Mouse (Mus musculus) midbrain, embryonic 10.5 days (tissue): ENCODE data around the gene Gna11. TPM values are rescaled to one million over a fixed set of nuclear protein-coding genes. Genes with fewer than 3 reads are reported as not detected.
A peak's percentile ranks its signal among the peaks of the same experiment; 100 is the strongest.

Experiments used
- DNase-seq: peaks from one replicate; pipeline ENCODE4 v3.0.0-alpha.2; 2017; ENCODE audit warnings: low spot score
- H3K27ac ChIP-seq: fragments of 300-500 bp; sonication (generic); replicated peaks from 2 replicates; pipeline ENCODE4 v1.5.1; 2016; ENCODE audit warnings: mild to moderate bottlenecking
- H3K27me3 ChIP-seq: fragments of 300-500 bp; sonication (generic); 2 replicates; pipeline ENCODE4 v1.6.1; 2016; ENCODE audit warnings: low read depth, mild to moderate bottlenecking; ENCODE audit not compliant: poor library complexity, severe bottlenecking
- H3K36me3 ChIP-seq: fragments of 300-500 bp; sonication (generic); 2 replicates; pipeline ENCODE4 v1.6.1; 2016; ENCODE audit warnings: mild to moderate bottlenecking, moderate library complexity
- H3K4me1 ChIP-seq: fragments of 300-500 bp; sonication (generic); 2 replicates; pipeline ENCODE4 v1.6.1; 2016
- H3K4me3 ChIP-seq: fragments of 300-500 bp; sonication (generic); 2 replicates; pipeline ENCODE4 v1.5.1; 2016; ENCODE audit warnings: mild to moderate bottlenecking, moderate library complexity
- H3K9me3 ChIP-seq: fragments of 300-500 bp; sonication (generic); replicated peaks from 2 replicates; pipeline ENCODE4 v1.6.1; 2016; ENCODE audit warnings: mild to moderate bottlenecking
- WGBS: fragments of 180-500 bp; shearing (Covaris S2); methylation state at CpG from one replicate; pipeline ENCODE4 v1.1.7; 2016; 5-methylcytosine and 5-hydroxymethylcytosine counted together
- polyA plus RNA-seq: library from polyadenylated mRNA; unstranded; fragments of >200 nt; fragmentation: Nextera tagmentation; extraction: Ambion mirVana; gene quantifications from 2 replicates; pipeline ENCODE4 v1.2.1, GENCODE M21; 2016

The Gna11 gene
- polyA plus RNA-seq, 1 experiment from 2014 or later = 70.7 TPM

DNA sequence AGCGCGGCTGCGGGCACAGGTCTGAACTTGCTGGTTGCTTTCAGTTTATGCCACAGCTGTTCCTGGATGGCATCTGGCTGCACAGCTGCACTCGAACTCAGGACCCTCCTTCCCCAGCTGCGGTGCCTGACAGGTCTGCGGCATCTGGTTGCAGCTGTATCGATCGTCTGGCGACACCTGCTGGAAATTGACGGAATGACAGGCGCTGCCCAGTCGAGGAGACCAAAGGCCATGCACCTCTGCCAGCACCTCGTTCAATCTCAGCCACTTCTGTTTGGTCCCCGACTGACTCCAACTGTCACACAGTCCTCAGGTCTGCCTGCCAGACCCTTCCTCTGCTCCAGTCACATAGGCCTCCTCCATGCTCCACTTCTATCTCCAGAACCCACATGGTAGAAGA is 18.2 kb downstream of the Gna11 start:
- no peak overlapping the region for H3K4me3 ChIP-seq
- peaks cover 22% of the 10 kb centered on the region for H3K27me3 ChIP-seq
- H3K27ac ChIP-seq = no peak overlapping the region
- no peaks in the 10 kb centered on the region for H3K9me3 ChIP-seq
- 14% methylated on average over 14 of the region's 14 CpGs for WGBS
- H3K36me3 ChIP-seq = peaks cover 38% of the 10 kb centered on the region
- peaks cover 13% of the 10 kb centered on the region; the same call in 1 of the 2 replicates for H3K4me1 ChIP-seq
- peak; percentile 84 for DNase-seq

DNA sequence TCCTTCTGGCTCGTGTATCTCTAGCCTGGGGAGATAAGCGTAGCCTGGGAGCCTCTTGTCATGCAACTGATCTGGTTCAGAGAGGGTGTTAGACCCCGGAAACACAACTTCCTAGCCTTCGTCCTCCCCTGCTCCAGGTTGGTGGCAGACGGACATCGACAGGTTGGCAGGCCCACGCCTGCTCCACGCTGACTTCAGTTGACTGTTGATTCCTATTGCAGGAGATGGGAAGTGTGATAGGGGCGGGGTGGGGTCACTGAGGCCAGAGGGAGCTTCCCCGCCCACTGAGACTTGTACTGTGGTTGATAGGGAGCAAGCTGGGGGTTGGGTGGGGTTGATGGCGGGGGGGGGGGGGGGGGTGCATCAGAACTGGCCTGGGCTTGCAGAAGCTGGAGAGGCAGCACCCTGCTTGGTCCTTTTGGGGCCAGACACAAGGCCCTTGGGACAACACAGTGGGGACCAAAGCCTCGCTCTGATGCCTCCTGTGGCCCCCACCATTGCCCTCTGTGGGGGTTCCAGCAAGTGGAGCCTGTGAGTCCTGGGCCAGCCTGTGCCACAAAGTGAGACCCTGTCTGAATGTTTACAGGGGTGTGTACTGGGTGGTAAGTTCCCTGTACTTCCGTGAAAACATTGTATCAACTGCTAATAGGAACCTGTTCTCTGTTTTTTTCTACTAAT is 19.8 kb downstream of the Gna11 start:
- 74% methylated on average over 12 of the region's 13 CpGs for WGBS
- Histone ChIP-seq H3K4me1 (peaks cover 13% of the 10 kb centered on the region; the same call in 1 of the 2 replicates), H3K27ac (no peak overlapping the region), H3K9me3 (no peaks in the 10 kb centered on the region), H3K36me3 (peaks cover 22% of the 10 kb centered on the region), H3K27me3 (peaks cover 22% of the 10 kb centered on the region), H3K4me3 (no peak overlapping the region)
- no peak for DNase-seq

DNA sequence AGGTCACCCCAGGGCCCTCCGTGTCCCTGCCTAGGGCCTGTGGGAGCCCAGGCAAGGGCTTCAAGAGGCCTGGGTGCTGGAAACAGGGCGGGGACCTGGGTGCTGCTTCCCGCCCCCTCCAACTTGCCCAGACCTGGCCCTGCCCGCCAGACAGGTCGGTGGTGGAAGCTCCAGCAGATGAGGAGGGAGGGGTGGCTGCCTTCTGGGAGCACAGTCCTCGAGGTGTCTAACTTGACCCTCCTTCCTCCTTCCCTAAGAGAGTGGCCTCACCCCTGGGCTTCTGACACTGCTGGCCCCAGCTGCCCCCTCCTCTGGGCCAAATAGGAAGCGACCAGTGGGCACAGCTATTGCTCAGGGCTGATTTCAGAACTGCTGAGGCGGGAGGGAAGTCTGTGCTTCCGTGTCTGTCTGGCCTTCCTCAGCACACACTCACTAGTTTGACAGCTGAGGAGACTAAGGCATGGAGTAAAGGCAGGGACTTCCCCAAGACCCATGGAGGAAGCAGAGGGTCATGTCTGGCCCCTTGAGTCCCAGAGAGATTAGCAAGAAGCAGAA is 20.9 kb downstream of the Gna11 start, which contains the start of gene Gna15:
Gene Gna15, minus strand, starts transcription at position 175 of the 555 bp plus-strand sequence.
- Histone ChIP-seq H3K27me3 (peaks cover 22% of the 10 kb centered on the region), H3K27ac (no peak within 1 kb of the TSS), H3K4me1 (peaks cover 13% of the 10 kb centered on the region; the same call in 1 of the 2 replicates), H3K36me3 (peaks cover 12% of the 10 kb centered on the region), H3K4me3 (0 out of 2 replicates have a peak within 1 kb of the TSS, but pooled peaks have one; percentile 9), H3K9me3 (no peaks in the 10 kb centered on the region)
- WGBS = 31% methylated on average over 9 of the region's 9 CpGs
- no peak for DNase-seq

DNA sequence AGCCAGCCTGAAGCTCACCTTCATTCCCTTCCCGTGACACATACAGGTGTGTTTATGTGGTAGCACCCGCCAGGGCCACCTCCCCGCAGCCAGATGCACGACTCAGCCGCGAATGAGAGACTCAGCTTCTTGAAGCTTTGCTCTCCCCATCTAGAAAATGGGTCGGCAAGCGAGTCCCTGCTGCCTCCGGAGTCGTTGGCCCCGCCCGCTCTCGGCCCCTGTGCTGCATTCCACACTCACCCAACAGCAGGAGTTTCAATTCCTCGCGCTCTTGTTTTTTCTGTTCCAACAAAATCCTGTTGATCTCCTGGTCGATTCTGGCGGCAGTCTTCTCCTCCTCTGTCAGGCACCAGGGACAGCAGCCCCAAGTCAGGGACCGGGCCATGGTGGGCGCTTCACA is 21.4 kb downstream of the Gna11 start:
- no peak overlapping the region for H3K27ac ChIP-seq
- 0 out of 2 replicates have a peak overlapping the region, but pooled peaks have one; percentile 9 for H3K4me3 ChIP-seq
- peaks cover 13% of the 10 kb centered on the region; the same call in 1 of the 2 replicates for H3K4me1 ChIP-seq
- no peak for DNase-seq
- H3K9me3 ChIP-seq = no peaks in the 10 kb centered on the region
- 0 out of 2 replicates have a peak, but pooled peaks cover 7% of the 10 kb centered on the region for H3K36me3 ChIP-seq
- peaks cover 22% of the 10 kb centered on the region for H3K27me3 ChIP-seq
- 26% methylated on average over 19 of the region's 19 CpGs for whole genome bisulfite sequencing

DNA sequence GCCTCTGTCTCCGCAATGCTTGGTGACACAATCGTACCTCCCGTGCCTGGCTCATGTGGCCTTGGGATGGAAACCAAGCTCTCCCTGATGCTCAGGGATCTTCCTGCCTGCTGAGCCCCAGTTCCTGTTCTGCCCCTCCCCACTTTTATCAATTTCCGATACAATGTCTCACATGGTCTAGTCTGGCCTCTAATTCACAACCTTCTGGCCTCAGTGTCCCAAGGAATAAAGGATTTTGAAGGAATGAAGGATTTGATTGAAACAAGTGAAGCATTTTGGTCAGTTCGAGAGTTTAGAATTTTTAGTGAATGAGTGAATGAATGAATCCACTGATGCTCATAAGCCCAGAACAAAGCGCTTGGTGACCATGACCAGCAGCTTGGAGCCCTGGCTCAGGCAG is 21.8 kb downstream of the Gna11 start:
- Histone ChIP-seq H3K27ac (no peak overlapping the region), H3K9me3 (no peaks in the 10 kb centered on the region), H3K27me3 (peaks cover 22% of the 10 kb centered on the region), H3K4me3 (no peak overlapping the region), H3K4me1 (peaks cover 13% of the 10 kb centered on the region; the same call in 1 of the 2 replicates), H3K36me3 (0 out of 2 replicates have a peak, but pooled peaks cover 4% of the 10 kb centered on the region)
- DNase-seq = no peak
- 78% methylated on average over 6 of the region's 6 CpGs for WGBS

DNA sequence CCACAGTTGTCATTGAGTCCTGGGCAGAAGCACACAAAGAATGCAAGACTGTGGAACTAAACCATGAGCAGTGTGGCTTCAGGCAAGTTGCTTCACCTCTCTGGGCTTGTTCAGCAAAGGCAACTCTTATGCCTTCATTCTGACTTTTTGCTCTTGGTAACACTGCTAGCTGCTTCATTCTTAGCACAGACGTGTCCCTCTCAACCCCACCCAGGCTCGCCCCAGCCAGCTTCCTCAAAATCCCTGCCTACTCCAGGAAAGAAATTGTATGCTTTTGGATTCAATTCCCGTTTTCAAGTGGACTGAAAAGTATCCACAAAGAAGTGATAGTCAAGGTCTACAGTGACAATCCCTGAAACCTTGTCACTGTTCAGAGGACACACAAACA is 25.0 kb downstream of the Gna11 start:
- no peaks in the 10 kb centered on the region for H3K9me3 ChIP-seq
- no peak for DNase-seq
- H3K4me3 ChIP-seq = no peak overlapping the region
- WGBS = 75% methylated on average over 3 of the region's 3 CpGs
- H3K27ac ChIP-seq = no peak overlapping the region
- no peaks in the 10 kb centered on the region for H3K36me3 ChIP-seq
- peaks cover 10% of the 10 kb centered on the region; the same call in 1 of the 2 replicates for H3K4me1 ChIP-seq
- H3K27me3 ChIP-seq = peaks cover 25% of the 10 kb centered on the region

DNA sequence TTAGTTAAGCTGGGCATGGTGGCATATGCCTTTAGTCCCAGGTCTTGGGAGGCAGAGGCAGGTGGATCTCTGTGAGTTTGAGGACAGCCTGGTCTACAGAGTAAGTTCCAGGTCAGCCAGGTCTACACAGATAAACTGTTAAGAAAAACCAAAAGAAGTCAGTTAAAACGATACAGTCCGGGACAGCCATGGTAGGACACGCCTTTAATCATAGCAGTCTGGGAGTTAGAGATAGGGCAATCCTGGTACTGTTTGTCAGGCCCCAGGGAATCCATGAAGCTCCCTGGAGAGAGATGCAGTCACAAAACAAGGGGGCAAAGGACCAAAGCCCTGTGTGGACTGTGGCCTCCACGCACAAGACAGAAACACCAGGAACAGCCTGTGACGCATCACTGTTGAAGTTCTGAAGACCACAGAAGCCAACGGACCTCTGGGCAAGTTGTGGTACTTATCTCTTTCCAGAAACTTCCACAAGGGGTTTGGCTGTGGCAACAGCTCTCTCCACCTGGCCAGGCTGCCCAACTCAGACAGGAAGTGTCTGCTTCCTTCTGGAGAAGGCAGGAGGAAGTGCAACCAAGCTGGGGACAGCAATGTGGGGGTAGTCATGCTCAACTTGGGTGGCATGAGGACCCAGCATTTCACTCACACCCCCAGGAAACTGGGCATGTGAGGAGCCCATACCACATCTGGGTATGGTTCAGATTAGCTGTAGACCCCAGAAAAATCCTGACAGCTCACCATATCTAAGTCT is 25.6 kb downstream of the Gna11 start:
- Histone ChIP-seq H3K27me3 (peaks cover 23% of the 10 kb centered on the region), H3K36me3 (no peaks in the 10 kb centered on the region), H3K4me3 (no peak overlapping the region), H3K4me1 (peaks cover 9% of the 10 kb centered on the region; the same call in 1 of the 2 replicates), H3K27ac (no peak overlapping the region), H3K9me3 (0 out of 2 replicates have a peak, but pooled peaks cover under 1% of the 10 kb centered on the region)
- 90% methylated on average over 6 of the region's 6 CpGs for WGBS
- no peak for DNase-seq

DNA sequence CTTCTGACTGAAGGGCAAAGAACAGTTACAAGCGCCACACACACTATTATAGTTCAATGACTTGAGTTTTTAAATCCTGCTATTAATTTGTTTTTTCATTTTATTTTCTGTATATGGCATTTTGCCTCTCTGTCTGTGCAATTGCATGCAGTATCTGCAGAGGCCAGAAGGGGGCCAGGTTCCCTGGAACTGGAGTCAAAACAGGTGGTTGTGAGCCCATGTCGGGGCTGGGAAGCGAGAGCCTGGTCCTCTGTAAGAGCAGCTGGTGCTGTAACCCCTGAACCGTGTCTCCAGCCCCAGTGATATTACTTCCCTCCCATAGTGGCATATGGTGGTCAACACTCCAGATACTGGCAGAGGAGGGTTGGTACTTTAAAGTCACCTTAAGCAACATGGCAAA is 26.4 kb downstream of the Gna11 start:
- no peak overlapping the region for H3K4me3 ChIP-seq
- peak; percentile 73 for DNase-seq
- H3K4me1 ChIP-seq = peaks cover 2% of the 10 kb centered on the region; the same call in 1 of the 2 replicates
- WGBS = 12% methylated on average over 4 of the region's 4 CpGs
- H3K27ac ChIP-seq = no peak overlapping the region
- peaks cover 14% of the 10 kb centered on the region for H3K27me3 ChIP-seq
- no peaks in the 10 kb centered on the region for H3K36me3 ChIP-seq
- peaks cover 9% of the 10 kb centered on the region; the same call in 1 of the 2 replicates for H3K9me3 ChIP-seq

DNA sequence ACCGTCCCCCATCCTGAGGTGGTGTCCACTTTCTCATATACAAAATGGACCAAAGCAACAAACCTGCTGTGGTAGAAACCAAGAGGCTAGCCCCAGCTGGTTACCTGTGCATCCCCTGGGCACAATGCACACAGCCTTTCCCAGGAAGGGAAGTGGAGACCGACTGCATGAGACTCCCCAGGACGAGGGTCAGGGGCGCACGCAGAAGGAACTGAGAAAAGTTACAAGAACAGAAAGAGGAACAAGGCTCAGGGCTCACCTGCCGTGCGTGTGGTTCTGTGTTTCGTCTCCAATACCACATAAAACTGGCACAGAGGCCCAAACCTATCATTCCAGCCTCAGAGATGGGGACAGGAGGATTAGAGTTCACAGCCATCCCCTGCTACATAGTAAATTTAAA is 27.8 kb downstream of the Gna11 start:
- H3K27me3 ChIP-seq = peaks cover 9% of the 10 kb centered on the region
- no peak overlapping the region for H3K27ac ChIP-seq
- DNase-seq = no peak
- H3K4me3 ChIP-seq = no peak overlapping the region
- no peaks in the 10 kb centered on the region for H3K36me3 ChIP-seq
- WGBS = 83% methylated on average over 8 of the region's 8 CpGs
- H3K4me1 ChIP-seq = no peaks in the 10 kb centered on the region
- H3K9me3 ChIP-seq = peaks cover 10% of the 10 kb centered on the region; the same call in 1 of the 2 replicates

DNA sequence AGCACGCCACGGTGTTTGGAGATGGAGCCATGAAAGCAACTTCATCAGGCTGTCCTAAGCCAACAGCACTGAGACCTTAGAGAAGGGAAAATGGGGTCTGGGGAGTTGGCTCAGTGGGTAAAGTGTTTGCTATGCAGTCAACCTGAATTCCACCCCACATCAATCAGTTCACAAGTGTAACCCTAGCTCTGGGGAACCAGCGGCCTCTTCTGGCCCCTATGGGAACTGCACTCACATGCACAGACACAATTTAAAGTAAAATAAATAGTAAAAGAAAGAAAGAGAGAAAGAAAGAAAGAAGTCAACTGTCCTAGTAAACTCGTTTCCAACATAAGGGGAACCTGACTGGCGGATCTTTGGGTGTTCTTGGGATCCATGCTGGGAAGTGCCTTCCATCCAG is 31.2 kb downstream of the Gna11 start:
- WGBS = 85% methylated on average over 5 of the region's 5 CpGs
- H3K4me3 ChIP-seq = no peak overlapping the region
- no peaks in the 10 kb centered on the region for H3K36me3 ChIP-seq
- H3K4me1 ChIP-seq = no peaks in the 10 kb centered on the region
- no peak overlapping the region for H3K27ac ChIP-seq
- H3K27me3 ChIP-seq = peaks cover 27% of the 10 kb centered on the region
- peaks cover 10% of the 10 kb centered on the region; the same call in 1 of the 2 replicates for H3K9me3 ChIP-seq
- DNase-seq = no peak

DNA sequence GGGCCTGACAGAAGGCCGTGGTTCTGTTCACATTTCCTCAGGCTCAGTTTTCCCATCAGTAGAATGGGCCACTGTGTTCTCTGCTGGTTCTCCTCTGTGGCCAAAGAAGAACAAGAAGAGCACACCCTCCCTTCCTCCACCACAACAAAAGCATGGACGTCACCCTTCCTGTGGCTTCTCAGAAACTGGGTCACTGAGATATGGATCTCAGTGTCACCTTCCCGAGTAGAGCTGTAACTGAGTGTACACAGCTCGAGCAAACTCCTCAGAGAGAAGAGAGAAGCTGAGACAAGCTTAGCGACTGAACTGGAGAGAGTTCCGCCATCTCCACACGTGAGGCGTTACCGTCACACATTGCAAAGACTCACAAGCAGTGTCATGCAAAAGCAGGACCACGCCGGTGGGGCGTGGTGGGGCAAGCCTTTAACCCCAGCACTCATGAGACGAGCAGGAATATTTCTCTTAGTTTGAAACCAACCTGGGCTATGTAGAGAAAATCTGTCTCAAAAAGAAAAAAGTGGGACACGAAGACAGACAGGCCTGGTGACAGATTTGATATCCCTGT is 34.7 kb downstream of the Gna11 start:
- Histone ChIP-seq H3K9me3 (peaks cover 10% of the 10 kb centered on the region; the same call in 1 of the 2 replicates), H3K4me1 (peaks cover 2% of the 10 kb centered on the region; the same call in 1 of the 2 replicates), H3K27me3 (peaks cover 20% of the 10 kb centered on the region), H3K36me3 (no peaks in the 10 kb centered on the region), H3K4me3 (no peak overlapping the region), H3K27ac (no peak overlapping the region)
- 85% methylated on average over 14 of the region's 14 CpGs for WGBS
- no peak for DNase-seq

DNA sequence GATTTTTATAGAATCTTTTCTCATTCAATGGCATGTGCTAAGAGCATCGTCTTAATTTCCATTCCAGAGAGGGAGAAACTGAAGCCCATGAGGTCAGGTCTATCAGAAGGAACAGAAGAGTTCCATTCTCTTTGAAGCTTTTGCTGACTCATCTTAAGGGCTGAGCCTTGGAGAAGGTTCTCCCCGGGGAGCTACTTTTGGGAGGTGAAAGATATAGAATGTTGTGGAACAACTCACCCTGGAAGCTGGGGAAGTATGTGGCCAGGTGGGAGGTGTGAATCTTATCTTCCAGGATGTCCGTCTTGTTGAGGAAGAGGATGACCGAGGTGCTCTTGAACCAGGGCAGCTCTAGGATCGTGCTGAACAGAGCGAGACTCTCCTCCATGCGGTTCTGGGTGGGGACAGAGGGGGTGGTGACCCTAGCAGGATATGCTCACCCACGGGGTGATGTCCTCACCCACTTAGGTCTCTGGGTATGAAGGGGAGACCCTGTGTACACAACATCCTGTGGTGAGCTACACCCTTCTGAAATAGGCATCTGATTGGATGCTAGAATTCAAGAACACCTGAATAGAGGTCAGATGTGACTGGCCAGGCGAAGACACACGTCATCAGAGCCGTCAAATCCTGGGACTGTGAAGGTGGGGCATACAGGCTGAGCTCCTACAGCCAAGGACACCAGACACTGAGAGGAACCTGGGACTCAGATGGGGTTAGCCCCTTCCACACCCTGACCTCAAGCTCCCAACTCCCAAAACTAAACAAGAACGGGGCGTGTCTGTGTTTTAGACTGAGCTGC is 37.1 kb downstream of the Gna11 start:
- H3K27me3 ChIP-seq = peaks cover 33% of the 10 kb centered on the region
- no peaks in the 10 kb centered on the region for H3K9me3 ChIP-seq
- no peak for DNase-seq
- H3K4me1 ChIP-seq = peaks cover 8% of the 10 kb centered on the region
- H3K27ac ChIP-seq = no peak overlapping the region
- 76% methylated on average over 13 of the region's 13 CpGs for WGBS
- H3K36me3 ChIP-seq = no peaks in the 10 kb centered on the region
- no peak overlapping the region for H3K4me3 ChIP-seq
